Mouse (Mus musculus) heart, postnatal 0 days (tissue): ENCODE results near the gene Sparc.

Experiments
- CTCF ChIP-seq: IDR thresholded peaks from 2 replicates; pipeline ENCODE4 v1.5.1; 2016; ENCODE audit warnings: antibody characterized with exemption, control low read depth, low read depth
- EP300 ChIP-seq: IDR thresholded peaks from 2 replicates; pipeline ENCODE4 v1.6.1; 2016; ENCODE audit warnings: antibody characterized with exemption, low read depth

- TF ChIP-seq CTCF (no peak), EP300 (no peak)
These were observed 57.7 kb downstream of the Sparc start for GRCm38 (mm10) chr11:55365242-55365641.
